In genomic region chr12:117257205-117257920, GRCm38 (mm10) we compare ENCODE assay signal across 9 mouse cellular contexts.
DNase-seq lines count a peak whose midpoint lies in the region; ATAC-seq and TF ChIP-seq lines count a peak whose summit lies in the region.
"Had no signal": no experiment of that assay in that cellular context is flagged by ENCODE, and none has a peak within 500 bp of the region (broad histone marks: within the 10 kb centered on the region; RNA-seq: fewer than 3 reads in every experiment).

No protein-coding gene starts in this region.

- DNase-seq in Muller cell, postnatal 12 days (ENCODE audit: inconsistent ontology term), result peak; percentile 17
- DNase-seq in forebrain, embryonic 14.5 days (ENCODE audit: low spot score), result peak; percentile 83
- peak; percentile 92 for DNase-seq in midbrain, embryonic 10.5 days (ENCODE audit: low spot score)
- no peak for DNase-seq in ovary, postnatal 10 days (ENCODE audit: low spot score)
- DNase-seq in gastrocnemius, postnatal 4 days (ENCODE audit: low spot score in 2 of 2), result no peak
- no peak for DNase-seq in cerebellum, adult 9-10 months

- H3K9ac ChIP-seq in forebrain, embryonic 14.5 days (ENCODE audit: low read length), result peak overlapping the region; percentile 51; the same call in 1 of the 2 replicates
- H3K9ac ChIP-seq: lung, embryonic 15.5 days had no signal

- H3K4me3 ChIP-seq in E14TG2a.4 (replicated peaks; ENCODE audit: low read length), result peak overlapping the region; percentile 46
- H3K4me3 ChIP-seq in forebrain, embryonic 14.5 days (ENCODE audit: low read depth, low read length), result no peak overlapping the region
- H3K4me3 ChIP-seq in midbrain, embryonic 10.5 days, result peak overlapping the region; percentile 24; the same call in 1 of the 2 replicates
- H3K4me3 ChIP-seq: lung, embryonic 15.5 days had no signal

- H3K9me3 ChIP-seq in E14TG2a.4 (ENCODE audit: low read length), result peaks cover 13% of the 10 kb centered on the region
- H3K9me3 ChIP-seq in forebrain, embryonic 14.5 days (replicated peaks; ENCODE audit: control insufficient read depth, low read length), result no peaks in the 10 kb centered on the region
- H3K9me3 ChIP-seq in midbrain, embryonic 10.5 days (replicated peaks), result no peaks in the 10 kb centered on the region
- H3K9me3 ChIP-seq: lung, embryonic 15.5 days had no signal

- no peak overlapping the region for H3K4me2 ChIP-seq in forebrain, embryonic 14.5 days (ENCODE audit: low read length)
- H3K4me2 ChIP-seq: lung, embryonic 15.5 days had no signal

- H3K4me1 ChIP-seq in E14TG2a.4 (replicated peaks; ENCODE audit: low read depth, low read length), result peaks cover 54% of the 10 kb centered on the region
- peaks cover 32% of the 10 kb centered on the region for H3K4me1 ChIP-seq in forebrain, embryonic 14.5 days (ENCODE audit: control insufficient read depth, insufficient read depth, low read length)
- H3K4me1 ChIP-seq in midbrain, embryonic 10.5 days, result peaks cover 99% of the 10 kb centered on the region

- TF ChIP-seq CTCF in E14TG2a.4 (conservative IDR thresholded peaks at IDR 0.05; ENCODE audit: low read length), result no peak

- WGBS in forebrain, embryonic 14.5 days, result 2% methylated on average over 20 of the region's 20 CpGs
- 4% methylated on average over 20 of the region's 20 CpGs for WGBS in midbrain, embryonic 10.5 days

- ATAC-seq in forebrain, embryonic 14.5 days, result peak; percentile 81
- no peak for ATAC-seq in megakaryocyte, adult 5-6 weeks (ENCODE audit: poor library complexity, severe bottlenecking)

- peaks cover 71% of the 10 kb centered on the region for H3K27me3 ChIP-seq in E14TG2a.4 (ENCODE audit: insufficient read depth, low read length)
- no peaks in the 10 kb centered on the region for H3K27me3 ChIP-seq in forebrain, embryonic 14.5 days (replicated peaks; ENCODE audit: control insufficient read depth, insufficient read depth, low read length)
- no peaks in the 10 kb centered on the region for H3K27me3 ChIP-seq in midbrain, embryonic 10.5 days (ENCODE audit: low read depth, poor library complexity, severe bottlenecking)
- H3K27me3 ChIP-seq: lung, embryonic 15.5 days had no signal

- H3K27ac ChIP-seq in forebrain, embryonic 14.5 days (ENCODE audit: low read depth, low read length), result peak overlapping the region; percentile 93
- peak overlapping the region; percentile 97 for H3K27ac ChIP-seq in midbrain, embryonic 10.5 days (replicated peaks)
- H3K27ac ChIP-seq: lung, embryonic 15.5 days had no signal

- H3K36me3 ChIP-seq in E14TG2a.4 (ENCODE audit: insufficient read depth, low read length), result no peaks in the 10 kb centered on the region
- peaks cover 27% of the 10 kb centered on the region; the same call in 1 of the 2 replicates for H3K36me3 ChIP-seq in forebrain, embryonic 14.5 days (ENCODE audit: control insufficient read depth, insufficient read depth, low read length)
- peaks cover 73% of the 10 kb centered on the region for H3K36me3 ChIP-seq in midbrain, embryonic 10.5 days
- H3K36me3 ChIP-seq: lung, embryonic 15.5 days had no signal

Comparison
In these comparisons a context has a peak if more than half of its experiments do, and no peak if none do; other contexts are left out.
1. DNase-seq: peak in Muller cell, postnatal 12 days (single experiment), forebrain, embryonic 14.5 days (single experiment) and midbrain, embryonic 10.5 days (single experiment); none in ovary, postnatal 10 days (single experiment), gastrocnemius, postnatal 4 days (0 of 2) and cerebellum, adult 9-10 months (single experiment).